Mouse (Mus musculus): ENCODE results near the gene Tnfrsf21.

DNA sequence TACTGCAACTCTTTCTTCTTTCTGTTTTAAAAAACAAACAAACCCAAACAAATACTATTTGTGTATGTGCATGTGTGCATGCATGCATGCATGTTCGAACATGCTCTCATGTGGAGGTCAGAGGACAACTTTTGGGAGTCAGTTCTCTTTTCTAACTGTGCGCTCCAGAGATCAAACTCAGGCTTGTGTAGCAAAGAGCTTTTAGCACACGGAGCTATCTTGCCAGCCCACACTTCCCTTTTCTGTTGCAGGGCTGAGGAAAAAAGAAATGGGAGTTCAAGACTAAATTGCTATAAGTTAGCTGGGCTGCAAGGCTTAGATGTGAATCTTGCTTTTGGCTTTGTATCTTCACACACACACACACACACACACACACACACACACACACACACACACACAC is 24.2 kb downstream of the Tnfrsf21 start:
- TF ChIP-seq CTCF (IDR thresholded peaks at IDR 0.05; ENCODE audit: insufficient read depth, low read length) (no peak), POLR2A (IDR thresholded peaks at IDR 0.05; ENCODE audit: borderline replicate concordance, extremely low read depth, low read depth, low read length) (no peak)
